Mouse (Mus musculus): ENCODE measurements at regions not wholly inside any gene's neighbourhood (a gene's known extent, or its start where the extent isn't known, plus 50 kb on each side); places are given as distances from the start of the nearest gene placed in this dataset.

- DNase-seq (ENCODE audit: low spot score in 2 of 2) = no peak
These were observed 66.0 kb downstream of the Amer2 start for GRCm38 (mm10) chr14:60439106-60439505.

GRCm38 (mm10) chr14:60443821-60444551, 70.9 kb downstream of the Amer2 start:
- no peak for DNase-seq (ENCODE audit: low spot score in 2 of 2)

- no peak for DNase-seq (ENCODE audit: low spot score in 2 of 2)
These were observed 71.5 kb downstream of the Amer2 start for GRCm38 (mm10) chr14:60444552-60444937.

- DNase-seq (ENCODE audit: low spot score in 2 of 2) = no peak
These were observed 73.0 kb downstream of the Amer2 start for GRCm38 (mm10) chr14:60446037-60446436.

GRCm38 (mm10) chr14:60451216-60451615, 78.2 kb downstream of the Amer2 start:
- DNase-seq (ENCODE audit: low spot score in 2 of 2) = no peak

GRCm38 (mm10) chr14:60451684-60452083, 78.6 kb downstream of the Amer2 start:
- DNase-seq (ENCODE audit: low spot score in 2 of 2) = no peak

GRCm38 (mm10) chr14:60456767-60457166, 83.7 kb downstream of the Amer2 start:
- peak in 1 of 2 experiments; percentile 7 for DNase-seq (ENCODE audit: low spot score in 2 of 2)

- DNase-seq (ENCODE audit: low spot score in 2 of 2) = peak; percentile 39 to 43
These were observed 112.2 kb downstream of the Amer2 start for GRCm38 (mm10) chr14:60484996-60485888.

GRCm38 (mm10) chr14:60485889-60486274, 112.8 kb downstream of the Amer2 start:
- DNase-seq (ENCODE audit: low spot score in 2 of 2) = peak in 1 of 2 experiments; percentile 3

GRCm38 (mm10) chr14:60486278-60486935, 113.3 kb downstream of the Amer2 start:
- no peak for DNase-seq (ENCODE audit: low spot score in 2 of 2)

- DNase-seq (ENCODE audit: low spot score in 2 of 2) = no peak
These were observed 116.1 kb downstream of the Amer2 start for GRCm38 (mm10) chr14:60489111-60489510.

- DNase-seq (ENCODE audit: low spot score in 2 of 2) = no peak
These were observed 117.8 kb downstream of the Amer2 start for GRCm38 (mm10) chr14:60490886-60491285.

- no peak for DNase-seq (ENCODE audit: low spot score in 2 of 2)
These were observed 122.4 kb downstream of the Amer2 start for GRCm38 (mm10) chr14:60495441-60495840.

GRCm38 (mm10) chr14:60502552-60502951, 129.5 kb downstream of the Amer2 start:
- DNase-seq (ENCODE audit: low spot score in 2 of 2) = no peak

- no peak for DNase-seq (ENCODE audit: low spot score in 2 of 2)
These were observed 128.7 kb upstream of the Spata13 start for GRCm38 (mm10) chr14:60505066-60505465.

- no peak for DNase-seq (ENCODE audit: low spot score in 2 of 2)
These were observed 127.5 kb upstream of the Spata13 start for GRCm38 (mm10) chr14:60506296-60506695.

GRCm38 (mm10) chr14:60513560-60513959, 120.2 kb upstream of the Spata13 start:
- DNase-seq (ENCODE audit: low spot score in 2 of 2) = no peak

- no peak for DNase-seq (ENCODE audit: low spot score in 2 of 2)
These were observed 118.6 kb upstream of the Spata13 start for GRCm38 (mm10) chr14:60515094-60515786.

GRCm38 (mm10) chr14:60517891-60518290, 115.9 kb upstream of the Spata13 start:
- no peak for DNase-seq (ENCODE audit: low spot score in 2 of 2)

GRCm38 (mm10) chr14:60523010-60523409, 110.8 kb upstream of the Spata13 start:
- no peak for DNase-seq (ENCODE audit: low spot score in 2 of 2)

GRCm38 (mm10) chr14:60524869-60525268, 108.9 kb upstream of the Spata13 start:
- DNase-seq (ENCODE audit: low spot score in 2 of 2) = no peak
